Mouse (Mus musculus) MEL (cell line): ENCODE measurements around the gene Cnn2. TPM values are rescaled to one million over a fixed set of nuclear protein-coding genes. Genes with fewer than 3 reads are reported as not detected.
A peak's percentile ranks its signal among the peaks of the same experiment; 100 is the strongest.

Experiments used
- DNase-seq: peaks from one replicate; pipeline ENCODE4 v3.0.0; 2011; ENCODE audit warnings: low read depth, low spot score
- H3K27ac ChIP-seq: 2 replicates; pipeline ENCODE4 v1.5.1; 2012; ENCODE audit warnings: low read depth, mild to moderate bottlenecking, control low read depth, low read length, moderate library complexity; ENCODE audit not compliant: control insufficient read depth
- H3K27me3 ChIP-seq, 2 experiments: fragments of 150-350 bp in 1 of 2; sonication (generic) in 1 of 2; 2 replicates each; pipeline ENCODE4 v1.6.1; 2012; ENCODE audit warnings: low read length in 2 of 2, mild to moderate bottlenecking in 2 of 2, improper control_type of control experiment in 1 of 2, moderate library complexity in 1 of 2; ENCODE audit not compliant: insufficient read depth in 2 of 2, control insufficient read depth in 1 of 2
- H3K36me3 ChIP-seq, 2 experiments: 2 replicates each; pipeline ENCODE4 v1.6.1; 2012 to 2014; ENCODE audit warnings: low read length in 2 of 2, improper control_type of control experiment in 1 of 2, inconsistent platforms in 1 of 2, mild to moderate bottlenecking in 1 of 2; ENCODE audit not compliant: insufficient read depth in 2 of 2, control insufficient read depth in 1 of 2
- H3K4me1 ChIP-seq, 2 experiments: fragments of 150-350 bp in 1 of 2; sonication (generic) in 1 of 2; 2 replicates each; pipeline ENCODE4 v1.6.1; 2012; ENCODE audit warnings: low read length in 2 of 2, improper control_type of control experiment in 1 of 2, mild to moderate bottlenecking in 1 of 2; ENCODE audit not compliant: insufficient read depth in 2 of 2, control insufficient read depth in 1 of 2
- H3K4me3 ChIP-seq, 2 experiments: fragments of 150-350 bp in 1 of 2; sonication (generic) in 1 of 2; 2 replicates each; pipeline ENCODE4 v1.5.1; 2012; ENCODE audit warnings: low read depth in 2 of 2, low read length in 2 of 2, mild to moderate bottlenecking in 2 of 2, moderate library complexity in 2 of 2, control low read depth in 1 of 2, improper control_type of control experiment in 1 of 2; ENCODE audit not compliant: control insufficient read depth in 1 of 2, insufficient read depth in 1 of 2
- H3K79me2 ChIP-seq: 2 replicates; pipeline ENCODE4 v1.6.1; 2012; ENCODE audit warnings: mild to moderate bottlenecking, low read length, moderate library complexity; ENCODE audit not compliant: control insufficient read depth, poor library complexity, insufficient read depth
- H3K9ac ChIP-seq: 2 replicates; pipeline ENCODE4 v1.6.1; 2012; ENCODE audit warnings: low read depth, mild to moderate bottlenecking, control low read depth, low read length, moderate library complexity; ENCODE audit not compliant: control insufficient read depth, poor library complexity, severe bottlenecking
- H3K9me3 ChIP-seq: fragments of 150-350 bp; sonication (generic); replicated peaks from 2 replicates; pipeline ENCODE4 v1.6.1; 2012; ENCODE audit warnings: mild to moderate bottlenecking, low read length, improper control_type of control experiment, moderate library complexity; ENCODE audit not compliant: insufficient read depth
- BHLHE40 ChIP-seq: IDR thresholded peaks from 2 replicates; pipeline ENCODE4 v1.6.1; 2012; ENCODE audit warnings: low read depth, mild to moderate bottlenecking, inconsistent platforms, low read length, improper control_type of control experiment, borderline replicate concordance
- CTCF ChIP-seq, 3 experiments: IDR thresholded peaks in 2 of 3; conservative IDR thresholded peaks in 1 of 3; 2 replicates each; pipeline ENCODE4 v1.5.1; 2011 to 2012; ENCODE audit warnings: low read length in 3 of 3, low read depth in 2 of 3, mild to moderate bottlenecking in 2 of 3, improper control_type of control experiment in 1 of 3, inconsistent platforms in 1 of 3, mixed read lengths in 1 of 3, moderate library complexity in 1 of 3; ENCODE audit not compliant: control insufficient read depth in 1 of 3, insufficient read depth in 1 of 3, poor library complexity in 1 of 3, severe bottlenecking in 1 of 3
- E2F4 ChIP-seq: IDR thresholded peaks from 2 replicates; pipeline ENCODE4 v1.6.1; 2011; ENCODE audit warnings: low read depth, low read length, improper control_type of control experiment, borderline replicate concordance
- ETS1 ChIP-seq: IDR thresholded peaks from 2 replicates; pipeline ENCODE4 v1.6.1; 2012; ENCODE audit warnings: low read depth, mild to moderate bottlenecking, inconsistent platforms, low read length, improper control_type of control experiment, moderate library complexity
- GABPA ChIP-seq: IDR thresholded peaks from 2 replicates; pipeline ENCODE4 v1.6.1; 2012; ENCODE audit warnings: low read depth, mild to moderate bottlenecking, inconsistent platforms, low read length, improper control_type of control experiment, moderate library complexity
- GATA1 ChIP-seq: IDR thresholded peaks from 2 replicates; pipeline ENCODE4 v1.6.1; 2011; ENCODE audit warnings: low read depth, low read length, improper control_type of control experiment
- KAT2A ChIP-seq: conservative IDR thresholded peaks from 2 replicates; pipeline ENCODE4 v1.6.1; 2012; ENCODE audit warnings: low read depth, low read length, improper control_type of control experiment, inconsistent platforms
- MAFK ChIP-seq: IDR thresholded peaks from 2 replicates; pipeline ENCODE4 v1.6.1; 2011; ENCODE audit warnings: low read depth, mild to moderate bottlenecking, low read length, improper control_type of control experiment, borderline replicate concordance
- MAX ChIP-seq: IDR thresholded peaks from 2 replicates; pipeline ENCODE4 v1.6.1; 2011; ENCODE audit warnings: low read length, improper control_type of control experiment
- MAZ ChIP-seq: IDR thresholded peaks from 2 replicates; pipeline ENCODE4 v1.6.1; 2012; ENCODE audit warnings: low read depth, mild to moderate bottlenecking, inconsistent platforms, low read length, improper control_type of control experiment
- MXI1 ChIP-seq: IDR thresholded peaks from 2 replicates; pipeline ENCODE4 v1.6.1; 2011; ENCODE audit warnings: mild to moderate bottlenecking, low read depth, low read length, improper control_type of control experiment
- MYB ChIP-seq: IDR thresholded peaks from 2 replicates; pipeline ENCODE4 v1.6.1; 2011; ENCODE audit warnings: mild to moderate bottlenecking, low read depth, low read length, improper control_type of control experiment
- MYC ChIP-seq: IDR thresholded peaks from 2 replicates; pipeline ENCODE4 v1.6.1; 2011; ENCODE audit warnings: low read depth, mild to moderate bottlenecking, low read length, improper control_type of control experiment, moderate library complexity
- NELFE ChIP-seq: IDR thresholded peaks from 2 replicates; pipeline ENCODE4 v1.6.1; 2011; ENCODE audit warnings: low read depth, low read length, improper control_type of control experiment
- POLR2AphosphoS5 ChIP-seq: IDR thresholded peaks from 2 replicates; pipeline ENCODE4 v1.6.1; 2012; ENCODE audit warnings: low read depth, borderline replicate concordance, mild to moderate bottlenecking, inconsistent platforms, low read length, moderate library complexity, mixed read lengths
- RAD21 ChIP-seq: IDR thresholded peaks from 2 replicates; pipeline ENCODE4 v1.6.1; 2011; ENCODE audit warnings: mild to moderate bottlenecking, low read depth, low read length, improper control_type of control experiment
- SMC3 ChIP-seq: IDR thresholded peaks from 2 replicates; pipeline ENCODE4 v1.6.1; 2011; ENCODE audit warnings: low read depth, low read length, improper control_type of control experiment
- TAL1 ChIP-seq: IDR thresholded peaks from 2 replicates; pipeline ENCODE4 v1.6.1; 2012; ENCODE audit warnings: mild to moderate bottlenecking, inconsistent platforms, low read length, moderate library complexity, mixed read lengths
- TBP ChIP-seq: IDR thresholded peaks from 2 replicates; pipeline ENCODE4 v1.8.0; 2011; ENCODE audit warnings: low read depth, low read length, improper control_type of control experiment
- TCF12 ChIP-seq: IDR thresholded peaks from 2 replicates; pipeline ENCODE4 v1.6.1; 2014; ENCODE audit warnings: low read depth, mild to moderate bottlenecking, inconsistent platforms, low read length, improper control_type of control experiment, moderate library complexity
- UBTF ChIP-seq: IDR thresholded peaks from 2 replicates; pipeline ENCODE4 v1.6.1; 2012; ENCODE audit warnings: low read depth, mild to moderate bottlenecking, inconsistent platforms, low read length, improper control_type of control experiment, moderate library complexity, borderline replicate concordance; ENCODE audit not compliant: insufficient read depth
- ZKSCAN1 ChIP-seq: IDR thresholded peaks from 2 replicates; pipeline ENCODE4 v1.6.1; 2012; ENCODE audit warnings: low read depth, mild to moderate bottlenecking, inconsistent platforms, low read length, improper control_type of control experiment, moderate library complexity
- ZMIZ1 ChIP-seq: IDR thresholded peaks from 2 replicates; pipeline ENCODE4 v1.6.1; 2012; ENCODE audit warnings: low read depth, mild to moderate bottlenecking, inconsistent platforms, low read length, improper control_type of control experiment, moderate library complexity
- ZNF384 ChIP-seq: IDR thresholded peaks from 2 replicates; pipeline ENCODE4 v1.6.1; 2012; ENCODE audit warnings: low read depth, mild to moderate bottlenecking, inconsistent platforms, low read length, improper control_type of control experiment
- polyA plus RNA-seq, 2 experiments: library from polyadenylated mRNA; stranded (reverse) in 1 of 2; unstranded in 1 of 2; fragments of >175 nt in 1 of 2; fragments of >200 nt in 1 of 2; gene quantifications; 2 replicates each; pipeline versions ENCODE4 v1.2.1 to v1.2.4; 2012; ENCODE audit warnings: low replicate concordance in 2 of 2, low read depth in 1 of 2; ENCODE audit not compliant: insufficient read length in 2 of 2, insufficient read depth in 1 of 2, missing spikeins in 1 of 2
- total RNA-seq: library from RNA; depleted of rRNA; stranded (reverse); fragments of 300-350 nt; gene quantifications from 2 replicates; pipeline ENCODE4 v1.2.3, GENCODE M21; 2012

Cnn2 gene
- total and polyA plus RNA-seq, 3 experiments = 8.7 to 25.3 TPM; not detected in 1

DNA sequence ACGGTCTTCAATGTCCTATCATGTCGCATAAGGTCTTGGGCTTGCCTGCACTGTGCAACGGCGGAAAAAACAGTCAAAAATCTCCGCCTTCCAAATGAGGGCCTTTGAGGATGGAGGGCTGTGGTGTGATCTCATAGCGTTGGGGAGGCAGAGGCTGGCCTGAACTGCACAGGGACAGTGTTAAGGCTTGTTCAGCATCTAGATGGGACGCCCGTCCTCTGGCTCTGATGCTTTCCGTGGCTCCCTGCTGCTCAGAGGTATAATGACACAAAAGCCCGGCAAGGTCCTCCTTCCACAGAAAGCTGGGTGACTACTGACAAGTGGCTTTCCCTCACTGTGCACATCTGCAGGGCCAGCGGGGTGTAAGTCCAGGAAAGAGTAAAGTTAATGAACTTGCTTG lies 31.8 kb downstream of the Cnn2 start:
- H3K27me3 ChIP-seq = no peaks in the 10 kb centered on the region
- no peaks in the 10 kb centered on the region for H3K9me3 ChIP-seq
- no peak for DNase-seq
- TF ChIP-seq KAT2A (no peak), MAZ (no peak), ZMIZ1 (no peak), MYB (no peak)
- H3K27ac ChIP-seq = no peak overlapping the region
- peaks cover 12% of the 10 kb centered on the region for H3K79me2 ChIP-seq
- H3K4me3 ChIP-seq = no peak overlapping the region
- no peak overlapping the region for H3K9ac ChIP-seq
- peaks cover 12 to 36% of the 10 kb centered on the region in 2 experiments for H3K4me1 ChIP-seq
- H3K36me3 ChIP-seq = peaks cover 2 to 30% of the 10 kb centered on the region in 2 experiments; a peak in 3 of 4 replicates

DNA sequence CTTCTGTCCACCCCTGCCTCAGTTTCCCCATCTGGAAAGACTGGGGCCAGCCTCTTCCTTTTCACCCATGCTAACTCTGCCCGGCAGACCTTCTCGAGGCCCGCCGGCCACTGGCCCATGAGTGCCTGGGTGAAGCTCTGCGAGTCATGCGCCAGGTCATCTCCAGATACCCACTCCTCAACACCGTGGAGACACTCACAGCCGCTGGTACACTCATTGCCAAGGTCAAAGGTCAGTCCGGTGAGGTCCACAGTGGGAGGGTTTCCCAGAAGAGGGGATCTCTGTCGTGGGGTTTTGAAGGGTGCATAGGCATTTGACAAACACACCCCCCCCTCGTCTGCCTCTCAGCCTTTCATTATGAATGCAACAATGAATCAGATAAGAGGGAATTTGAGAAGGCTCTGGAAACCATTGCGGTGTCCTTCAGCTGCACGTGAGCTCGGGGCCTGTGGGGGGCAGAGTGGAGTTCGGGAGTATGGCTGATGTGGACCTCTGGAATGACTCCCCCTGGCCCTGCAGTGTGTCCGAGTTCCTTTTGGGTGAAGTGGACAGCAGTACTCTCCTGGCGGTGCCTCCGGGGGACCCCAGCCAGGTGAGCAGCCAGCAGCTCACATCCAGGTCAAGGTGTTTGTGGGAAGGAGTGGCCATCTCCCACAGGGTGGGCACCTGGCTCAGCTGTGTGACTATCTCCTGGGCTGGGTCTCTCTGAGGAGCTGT lies 32.4 kb downstream of the Cnn2 start:
- peaks cover 2 to 31% of the 10 kb centered on the region in 2 experiments; a peak in 3 of 4 replicates for H3K36me3 ChIP-seq

DNA sequence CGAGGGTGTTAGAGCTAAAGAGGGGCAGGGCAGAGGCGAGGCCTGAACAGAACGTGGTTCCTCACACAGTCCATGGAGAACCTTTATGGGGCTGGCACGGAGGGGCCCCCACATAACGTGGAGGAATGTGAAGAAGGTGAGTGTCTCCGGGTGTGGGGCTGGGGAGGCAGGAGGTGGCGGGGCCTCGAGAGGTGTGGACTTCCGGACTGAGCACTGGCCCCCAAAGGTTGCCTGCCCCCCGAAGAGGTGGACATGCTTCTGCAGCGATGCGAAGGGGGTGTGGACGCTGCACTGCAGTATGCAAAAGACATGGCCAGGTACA lies 32.9 kb downstream of the Cnn2 start:
- H3K4me1 ChIP-seq = peaks cover 12 to 33% of the 10 kb centered on the region in 2 experiments
- H3K9ac ChIP-seq = no peak overlapping the region
- H3K4me3 ChIP-seq = no peak overlapping the region
- H3K36me3 ChIP-seq = peaks cover 2 to 31% of the 10 kb centered on the region in 2 experiments; a peak in 3 of 4 replicates
- no peaks in the 10 kb centered on the region for H3K9me3 ChIP-seq
- TF ChIP-seq ZKSCAN1 = no peak
- no peak for TF ChIP-seq ETS1
- TF ChIP-seq TCF12 = no peak
- TF ChIP-seq GATA1 = no peak
- no peak for TF ChIP-seq NELFE
- no peak for TF ChIP-seq MAFK
- TF ChIP-seq E2F4 = no peak
- TF ChIP-seq MYC = no peak
- TF ChIP-seq TBP = no peak
- TF ChIP-seq MAX = no peak
- TF ChIP-seq ZMIZ1 = no peak
- TF ChIP-seq RAD21 = no peak
- TF ChIP-seq UBTF = no peak
- no peak for TF ChIP-seq MXI1
- TF ChIP-seq ZNF384 = no peak
- no peak for TF ChIP-seq POLR2AphosphoS5
- no peak for TF ChIP-seq TAL1
- TF ChIP-seq SMC3 = no peak
- H3K27ac ChIP-seq = no peak overlapping the region
- peaks cover 12% of the 10 kb centered on the region for H3K79me2 ChIP-seq
- no peaks in the 10 kb centered on the region for H3K27me3 ChIP-seq
- no peak for DNase-seq

More for the DNA sequence above, 32.4 kb downstream of the Cnn2 start:
- DNase-seq = peak; percentile 29
- TF ChIP-seq SMC3 (0 out of 2 replicates have a peak, but pooled peaks have one; percentile 13), CTCF (IDR thresholded peaks at IDR 0.05 in 2 of 3, conservative IDR thresholded peaks at IDR 0.05 in 1 of 3; ENCODE audit: control insufficient read depth in 1 of 3, insufficient read depth in 1 of 3, low read depth in 2 of 3, low read length in 3 of 3, poor library complexity in 1 of 3, severe bottlenecking in 1 of 3) (peak; percentile 15 to 34 (median 17); a peak in 3 of 6 replicates), GABPA (no peak), BHLHE40 (no peak)
- Histone ChIP-seq H3K79me2 (peaks cover 12% of the 10 kb centered on the region), H3K9me3 (no peaks in the 10 kb centered on the region), H3K4me3 (no peak overlapping the region), H3K27me3 (no peaks in the 10 kb centered on the region), H3K4me1 (peaks cover 12 to 37% of the 10 kb centered on the region in 2 experiments), H3K9ac (no peak overlapping the region), H3K27ac (no peak overlapping the region)
